In the genomic region with DNA sequence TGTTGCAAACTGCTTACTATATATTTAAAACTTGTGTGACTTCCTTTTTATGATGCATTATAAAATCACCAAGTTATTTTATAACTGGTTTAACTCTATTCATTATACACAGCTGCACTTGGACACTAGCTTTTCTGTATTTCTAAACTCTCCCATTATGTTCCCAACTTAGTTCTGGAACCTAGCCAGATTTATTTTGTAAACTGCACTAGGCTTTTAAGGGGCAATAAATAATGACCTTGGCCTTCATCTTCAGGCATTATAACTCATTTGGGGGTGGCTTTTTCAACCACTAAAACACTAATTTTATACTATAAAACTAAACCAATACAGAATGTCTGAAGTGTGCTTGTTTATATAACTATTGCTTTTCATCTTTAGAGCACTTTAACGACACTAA, we compare ENCODE assay signal across 25 mouse cellular contexts. TPM values are rescaled to one million over a fixed set of nuclear protein-coding genes. Genes with fewer than 3 reads are reported as not detected.
A peak's percentile ranks its signal among the peaks of the same experiment; 100 is the strongest.
DNase-seq lines count a peak whose midpoint lies in the region; ATAC-seq lines count a peak whose summit lies in the region.
"Had no signal": no experiment of that assay in that cellular context is flagged by ENCODE, and none has a peak within 500 bp of the region (broad histone marks: within the 10 kb centered on the region; RNA-seq: fewer than 3 reads in every experiment).

No protein-coding gene starts in this region.

- H3K4me3 ChIP-seq in forebrain, embryonic 12.5 days (replicated peaks) = no peak overlapping the region
- no peak overlapping the region for H3K4me3 ChIP-seq in forebrain, embryonic 10.5 days
- no peak overlapping the region for H3K4me3 ChIP-seq in kidney, embryonic 16.5 days (ENCODE audit: low read length)
- H3K4me3 ChIP-seq in kidney, embryonic 14.5 days (ENCODE audit: low read length) = no peak overlapping the region
- H3K4me3 ChIP-seq in neural tube, embryonic 15.5 days (replicated peaks) = no peak overlapping the region
- H3K4me3 ChIP-seq: embryonic facial prominence, embryonic 15.5 days; erythroblast, embryonic 14.5 days; heart, adult 2 months; heart, embryonic 15.5 days; hindbrain, embryonic 10.5 days had no signal

- ATAC-seq in forebrain, embryonic 12.5 days (ENCODE audit: low FRiP score) = no peak
- ATAC-seq in kidney, embryonic 16.5 days (ENCODE audit: low FRiP score, low TSS enrichment) = peak; percentile 6; the same call in 1 of the 2 replicates
- no peak for ATAC-seq in kidney, embryonic 14.5 days (ENCODE audit: low FRiP score, low TSS enrichment)
- ATAC-seq in neural tube, embryonic 15.5 days (ENCODE audit: low FRiP score) = no peak
- ATAC-seq: CD4-positive, CD25-positive, alpha-beta regulatory T cell, adult 4 months had no signal

- peak overlapping the region; percentile 60 for H3K27ac ChIP-seq in forebrain, embryonic 12.5 days
- H3K27ac ChIP-seq in forebrain, embryonic 10.5 days = no peak overlapping the region
- no peak overlapping the region for H3K27ac ChIP-seq in kidney, embryonic 16.5 days (ENCODE audit: low read length)
- no peak overlapping the region for H3K27ac ChIP-seq in kidney, embryonic 14.5 days (ENCODE audit: low read depth, low read length)
- no peak overlapping the region for H3K27ac ChIP-seq in neural tube, embryonic 15.5 days (replicated peaks)
- H3K27ac ChIP-seq: embryonic facial prominence, embryonic 15.5 days; heart, adult 2 months; heart, embryonic 15.5 days; hindbrain, embryonic 10.5 days; hindbrain, embryonic 14.5 days had no signal

- DNase-seq in forebrain, embryonic 10.5 days (ENCODE audit: extremely low spot score, low spot score) = no peak
- no peak for DNase-seq in neural tube, embryonic 10.5 days (ENCODE audit: extremely low spot score, low spot score)
- no peak for DNase-seq in layer of hippocampus, adult 8-10 months (ENCODE audit: low spot score in 2 of 2)
- DNase-seq: adrenal gland, adult 8-10 months; adrenal gland, postnatal 36 days; B cell, adult 2 months; cerebellum, adult 11 months; cerebellum, adult 8-10 months; cerebellum, postnatal 14 days; embryo, embryonic 11 days; gastrocnemius, postnatal 14 days; heart, adult 2 months had no signal

- no peaks in the 10 kb centered on the region for H3K27me3 ChIP-seq in forebrain, embryonic 12.5 days
- no peaks in the 10 kb centered on the region for H3K27me3 ChIP-seq in forebrain, embryonic 10.5 days (ENCODE audit: poor library complexity, severe bottlenecking)
- no peaks in the 10 kb centered on the region for H3K27me3 ChIP-seq in kidney, embryonic 16.5 days (ENCODE audit: insufficient read depth, low read length)
- no peaks in the 10 kb centered on the region for H3K27me3 ChIP-seq in kidney, embryonic 14.5 days (ENCODE audit: control insufficient read depth, insufficient read depth, low read length)
- no peaks in the 10 kb centered on the region for H3K27me3 ChIP-seq in neural tube, embryonic 15.5 days (replicated peaks)
- H3K27me3 ChIP-seq: embryonic facial prominence, embryonic 15.5 days; heart, embryonic 15.5 days had no signal

- WGBS in forebrain, embryonic 12.5 days = 48% methylated on average over 1 of the region's 1 CpGs
- 92% methylated on average over 1 of the region's 1 CpGs for WGBS in forebrain, embryonic 10.5 days
- WGBS in kidney, embryonic 16.5 days = 33% methylated on average over 1 of the region's 1 CpGs
- 27% methylated on average over 1 of the region's 1 CpGs for WGBS in kidney, embryonic 14.5 days
- WGBS in neural tube, embryonic 15.5 days = 44% methylated on average over 1 of the region's 1 CpGs

- H3K4me2 ChIP-seq in forebrain, embryonic 12.5 days = peak overlapping the region; percentile 15; the same call in 1 of the 2 replicates
- no peak overlapping the region for H3K4me2 ChIP-seq in kidney, embryonic 16.5 days (replicated peaks; ENCODE audit: low read depth, low read length)
- no peak overlapping the region for H3K4me2 ChIP-seq in kidney, embryonic 14.5 days (replicated peaks; ENCODE audit: low read depth, low read length)
- peak overlapping the region; percentile 9 for H3K4me2 ChIP-seq in neural tube, embryonic 15.5 days
- H3K4me2 ChIP-seq: embryonic facial prominence, embryonic 15.5 days; heart, embryonic 11.5 days; heart, embryonic 15.5 days; hindbrain, embryonic 14.5 days had no signal

- no peaks in the 10 kb centered on the region for H3K36me3 ChIP-seq in forebrain, embryonic 12.5 days (replicated peaks)
- H3K36me3 ChIP-seq in forebrain, embryonic 10.5 days (replicated peaks) = no peaks in the 10 kb centered on the region
- no peaks in the 10 kb centered on the region for H3K36me3 ChIP-seq in kidney, embryonic 16.5 days (ENCODE audit: insufficient read depth, low read length)
- no peaks in the 10 kb centered on the region for H3K36me3 ChIP-seq in kidney, embryonic 14.5 days (ENCODE audit: control insufficient read depth, insufficient read depth, low read length)
- no peaks in the 10 kb centered on the region for H3K36me3 ChIP-seq in neural tube, embryonic 15.5 days
- H3K36me3 ChIP-seq: embryonic facial prominence, embryonic 15.5 days; G1E; heart, embryonic 15.5 days; hindbrain, embryonic 10.5 days had no signal

- H3K9ac ChIP-seq in forebrain, embryonic 12.5 days = no peak overlapping the region
- no peak overlapping the region for H3K9ac ChIP-seq in kidney, embryonic 16.5 days (replicated peaks; ENCODE audit: low read length)
- no peak overlapping the region for H3K9ac ChIP-seq in kidney, embryonic 14.5 days (ENCODE audit: low read depth, low read length)
- no peak overlapping the region for H3K9ac ChIP-seq in neural tube, embryonic 15.5 days (replicated peaks)
- H3K9ac ChIP-seq: embryonic facial prominence, embryonic 15.5 days; heart, embryonic 15.5 days; hindbrain, embryonic 14.5 days had no signal

- H3K9me3 ChIP-seq in forebrain, embryonic 12.5 days = 0 out of 2 replicates have a peak, but pooled peaks cover 4% of the 10 kb centered on the region
- H3K9me3 ChIP-seq in forebrain, embryonic 10.5 days = peaks cover 6% of the 10 kb centered on the region; the same call in 1 of the 2 replicates
- H3K9me3 ChIP-seq in kidney, embryonic 16.5 days (ENCODE audit: low read length) = peaks cover 4% of the 10 kb centered on the region; the same call in 1 of the 2 replicates
- no peaks in the 10 kb centered on the region for H3K9me3 ChIP-seq in kidney, embryonic 14.5 days (ENCODE audit: control insufficient read depth, low read length)
- no peaks in the 10 kb centered on the region for H3K9me3 ChIP-seq in neural tube, embryonic 15.5 days (replicated peaks)
- H3K9me3 ChIP-seq: G1E; heart, embryonic 15.5 days had no signal

- no peaks in the 10 kb centered on the region for H3K4me1 ChIP-seq in forebrain, embryonic 12.5 days
- H3K4me1 ChIP-seq in forebrain, embryonic 10.5 days = peaks cover 15% of the 10 kb centered on the region
- no peaks in the 10 kb centered on the region for H3K4me1 ChIP-seq in kidney, embryonic 16.5 days (ENCODE audit: insufficient read depth, low read length)
- no peaks in the 10 kb centered on the region for H3K4me1 ChIP-seq in kidney, embryonic 14.5 days (ENCODE audit: control insufficient read depth, insufficient read depth, low read length)
- H3K4me1 ChIP-seq in neural tube, embryonic 15.5 days = peaks cover 5% of the 10 kb centered on the region
- H3K4me1 ChIP-seq: embryonic facial prominence, embryonic 15.5 days; heart, embryonic 15.5 days; hindbrain, embryonic 10.5 days had no signal

RNA-seq across cellular contexts. Expression of gene Tll1, which starts 8.8 kb away (rescaled TPM):
- 0.94 and 1.4 TPM in 2 replicates for polyA plus RNA-seq in forebrain, embryonic 12.5 days (2016; fragmentation: Nextera tagmentation; extraction: Ambion mirVana)
- polyA plus RNA-seq in forebrain, embryonic 10.5 days (2016; fragmentation: Nextera tagmentation; extraction: Ambion mirVana) = 1.1 and 1.2 TPM in 2 replicates
- polyA plus RNA-seq in kidney, embryonic 16.5 days (2015; fragmentation: Nextera tagmentation; extraction: Ambion mirVana) = 0.80 and 0.86 TPM in 2 replicates
- polyA plus RNA-seq in kidney, embryonic 14.5 days (2014; fragmentation: Nextera tagmentation; extraction: Ambion mirVana) = 0.43 and 0.50 TPM in 2 replicates
- 3.0 and 3.1 TPM in 2 replicates for polyA plus RNA-seq in neural tube, embryonic 15.5 days (2015; fragmentation: Nextera tagmentation; extraction: Ambion mirVana)
- 1 to 10 TPM; 2.8 to 3.7 (median 3.3) TPM for total RNA-seq in layer of hippocampus, adult 8-10 months (2022)
- total RNA-seq: common myeloid progenitor, adult 5-6 weeks had no signal
- polyA plus RNA-seq: CD4-positive, CD25-positive, alpha-beta regulatory T cell, adult 4 months; erythroblast, embryonic 14.5 days; G1E had no signal

Comparison
In these comparisons a context has a peak if more than half of its experiments do, and no peak if none do; other contexts are left out.
1. H3K4me2 ChIP-seq: peak in forebrain, embryonic 12.5 days (single experiment) and neural tube, embryonic 15.5 days (single experiment); none in kidney, embryonic 16.5 days (single experiment) and kidney, embryonic 14.5 days (single experiment).